Mouse (Mus musculus) bone marrow macrophage, adult 2 months (primary cell): Measurements from ENCODE around the gene Dpysl4.

Experiments
- CTCF ChIP-seq: IDR thresholded peaks from 2 replicates; pipeline ENCODE4 v1.5.1; 2012; ENCODE audit warnings: low read depth, mild to moderate bottlenecking, low read length, moderate library complexity
- POLR2A ChIP-seq: IDR thresholded peaks from 2 replicates; pipeline ENCODE4 v1.6.1; 2012; ENCODE audit warnings: mild to moderate bottlenecking, low read depth, low read length, borderline replicate concordance

GRCm38 (mm10) chr7:139131538-139131937 lies 45.7 kb downstream of the Dpysl4 start:
- TF ChIP-seq POLR2A (no peak), CTCF (no peak)
